Mouse (Mus musculus): ENCODE measurements around the gene Ccdc171.

Gene Ccdc171

GRCm38 (mm10) chr4:83798674-83799430, 273.5 kb downstream of the Ccdc171 start:
- DNase-seq = no peak

- DNase-seq = no peak
Observed at GRCm38 (mm10) chr4:83800402-83800801, 275.1 kb downstream of the Ccdc171 start.

- no peak for DNase-seq
Observed at GRCm38 (mm10) chr4:83816925-83817324, 291.6 kb downstream of the Ccdc171 start.

GRCm38 (mm10) chr4:83829718-83830459, 304.5 kb downstream of the Ccdc171 start:
- DNase-seq = no peak

GRCm38 (mm10) chr4:83830891-83831880, 305.8 kb downstream of the Ccdc171 start:
- no peak for DNase-seq

- no peak for DNase-seq
Observed at GRCm38 (mm10) chr4:83839077-83839476, 313.7 kb downstream of the Ccdc171 start.

GRCm38 (mm10) chr4:83846304-83846703, 321.0 kb downstream of the Ccdc171 start:
- no peak for DNase-seq

GRCm38 (mm10) chr4:83853885-83854284, 328.5 kb downstream of the Ccdc171 start:
- no peak for DNase-seq

GRCm38 (mm10) chr4:83861706-83862105, 336.4 kb downstream of the Ccdc171 start:
- DNase-seq = no peak

- no peak for DNase-seq
Observed at GRCm38 (mm10) chr4:83862295-83862694, 336.9 kb downstream of the Ccdc171 start.

- DNase-seq = no peak
Observed at GRCm38 (mm10) chr4:83876600-83876999, 351.3 kb downstream of the Ccdc171 start.

- no peak for DNase-seq
Observed at GRCm38 (mm10) chr4:83878236-83878635, 352.9 kb downstream of the Ccdc171 start.

- DNase-seq = no peak
Observed at GRCm38 (mm10) chr4:83888459-83889054, 363.2 kb downstream of the Ccdc171 start.

GRCm38 (mm10) chr4:83902081-83902645, 376.8 kb downstream of the Ccdc171 start:
- no peak for DNase-seq
